ENCODE assay signal across 8 mouse cellular contexts in genomic region chr9:59551620-59552031, GRCm38 (mm10). TPM values are rescaled to one million over a fixed set of nuclear protein-coding genes. Genes with fewer than 3 reads are reported as not detected.
DNase-seq lines count a peak whose midpoint lies in the region; ATAC-seq lines count a peak whose summit lies in the region.
"Had no signal": no experiment of that assay in that cellular context is flagged by ENCODE, and none has a peak within 500 bp of the region (broad histone marks: within the 10 kb centered on the region; RNA-seq: fewer than 3 reads in every experiment).

No protein-coding gene starts in this region.

- intact Hi-C loops in left cerebral cortex, postnatal 25 days (cut with DNase I), result no loop called here

- peak; percentile 17; the same call in 1 of the 2 replicates for ATAC-seq in granulocyte monocyte progenitor cell, adult 5-6 weeks (replicated peaks; ENCODE audit: poor library complexity, severe bottlenecking)
- ATAC-seq in erythroblast, adult 5-6 weeks (replicated peaks; ENCODE audit: low FRiP score, poor library complexity, severe bottlenecking), result no peak

- peak; percentile 80 for DNase-seq in right cerebral cortex, adult 18-20 months
- DNase-seq in right cerebral cortex, postnatal 4 days, result no peak
- DNase-seq in left cerebral cortex, postnatal 25 days (ENCODE audit: low spot score in 2 of 2), result peak; percentile 45 to 85
- peak; percentile 63 for DNase-seq in telencephalon, adult 2 months (ENCODE audit: low read depth, low spot score)
- no peak for DNase-seq in c-Kit-positive CD71-positive TER-119-positive erythroid progenitor cells, embryonic 14.5 days (ENCODE audit: low spot score)

RNA-seq across cellular contexts. Expression of gene Tmem202, which starts 12.0 kb away (rescaled TPM):
- total RNA-seq in granulocyte monocyte progenitor cell, adult 5-6 weeks (2014; fragmentation: Nextera tagmentation), result not detected in 2 replicates
- not detected in 2 replicates for total RNA-seq in granulocyte monocyte progenitor cell, adult 5-6 weeks (2017)
- total RNA-seq in left cerebral cortex, postnatal 25 days (2021), result 1 to 10 TPM; 3.9 to 4.4 TPM
- total RNA-seq in erythroblast, adult 5-6 weeks (2015; ENCODE audit: low replicate concordance), result not detected in 2 replicates
- total RNA-seq in erythroblast, adult 5-6 weeks (2017; ENCODE audit: low replicate concordance), result not detected in 2 replicates

RNA-seq across cellular contexts. Expression of gene Hexa, which starts 12.3 kb away (rescaled TPM):
- total RNA-seq in granulocyte monocyte progenitor cell, adult 5-6 weeks (2014; fragmentation: Nextera tagmentation), result 172 and 180 TPM in 2 replicates
- total RNA-seq in granulocyte monocyte progenitor cell, adult 5-6 weeks (2017), result 206 TPM in 2 replicates
- total RNA-seq in left cerebral cortex, postnatal 25 days (2021), result 10 to 100 TPM; 49.4 to 49.5 TPM
- 24.2 and 25.7 TPM in 2 replicates for total RNA-seq in erythroblast, adult 5-6 weeks (2015; ENCODE audit: low replicate concordance)
- 36.8 and 52.1 TPM in 2 replicates for total RNA-seq in erythroblast, adult 5-6 weeks (2017; ENCODE audit: low replicate concordance)

RNA-seq across cellular contexts. Expression of gene Celf6, which starts 26.1 kb away (rescaled TPM):
- total RNA-seq in granulocyte monocyte progenitor cell, adult 5-6 weeks (2014; fragmentation: Nextera tagmentation), result not detected in 2 replicates
- not detected in 2 replicates for total RNA-seq in granulocyte monocyte progenitor cell, adult 5-6 weeks (2017)
- total RNA-seq in left cerebral cortex, postnatal 25 days (2021), result 10 to 100 TPM; 25.0 to 29.1 TPM
- total RNA-seq in erythroblast, adult 5-6 weeks (2015; ENCODE audit: low replicate concordance), result not detected in 2 replicates
- not detected in 2 replicates for total RNA-seq in erythroblast, adult 5-6 weeks (2017; ENCODE audit: low replicate concordance)
- total RNA-seq: neutrophil, adult 5-6 weeks had no signal

Comparison
In these comparisons a context has a peak if more than half of its experiments do, and no peak if none do; other contexts are left out.
1. DNase-seq: peak in right cerebral cortex, adult 18-20 months (single experiment), left cerebral cortex, postnatal 25 days (2 of 2) and telencephalon, adult 2 months (single experiment); none in right cerebral cortex, postnatal 4 days (single experiment) and c-Kit-positive CD71-positive TER-119-positive erythroid progenitor cells, embryonic 14.5 days (single experiment).
2. RNA of gene Celf6, which starts 26.1 kb away (total RNA-seq): 25.0 to 29.1 TPM in left cerebral cortex, postnatal 25 days; not detected in granulocyte monocyte progenitor cell, adult 5-6 weeks and not detected in erythroblast, adult 5-6 weeks; every median in the first group is over 10 times any median in the second.